Mouse (Mus musculus) kidney, adult 2 months (tissue): ENCODE data around the gene Irf2. TPM values are rescaled to one million over a fixed set of nuclear protein-coding genes. Genes with fewer than 3 reads are reported as not detected.

ENCODE experiments used
- DNase-seq: peaks from one replicate; pipeline ENCODE4 v3.0.0; 2021
- H3K27ac ChIP-seq: fragments of 200-500 bp; 2 replicates; pipeline ENCODE4 v1.5.1; 2012; ENCODE audit warnings: low read depth, low read length, control low read depth, inconsistent platforms; ENCODE audit not compliant: insufficient read depth
- H3K27me3 ChIP-seq: fragments of 200-500 bp; replicated peaks from 2 replicates; pipeline ENCODE4 v1.6.1; 2012; ENCODE audit warnings: mild to moderate bottlenecking, moderate library complexity, low read length, inconsistent platforms; ENCODE audit not compliant: control insufficient read depth, insufficient read depth
- H3K36me3 ChIP-seq: fragments of 200-500 bp; 2 replicates; pipeline ENCODE4 v1.6.1; 2012; ENCODE audit warnings: mild to moderate bottlenecking, moderate library complexity, low read length, inconsistent platforms; ENCODE audit not compliant: control insufficient read depth, insufficient read depth
- H3K4me1 ChIP-seq: fragments of 200-500 bp; 2 replicates; pipeline ENCODE4 v1.6.1; 2011; ENCODE audit warnings: low read length; ENCODE audit not compliant: control insufficient read depth, insufficient read depth
- H3K4me3 ChIP-seq: fragments of 200-500 bp; 2 replicates; pipeline ENCODE4 v1.5.1; 2011; ENCODE audit warnings: mild to moderate bottlenecking, low read depth, low read length, control low read depth; ENCODE audit not compliant: insufficient read depth
- CTCF ChIP-seq: fragments of 200-500 bp; conservative IDR thresholded peaks from 2 replicates; pipeline ENCODE4 v1.5.1; 2011; ENCODE audit warnings: low read depth, mild to moderate bottlenecking, control low read depth, low read length, moderate library complexity, mixed read lengths; ENCODE audit not compliant: insufficient read depth, insufficient read length
- POLR2A ChIP-seq: fragments of 200-500 bp; IDR thresholded peaks from one replicate; pipeline ENCODE4 v1.6.1; 2011; ENCODE audit warnings: low read depth, low read length, control low read depth
- WGBS: fragments of 180-500 bp; shearing (Covaris S2); methylation state at CpG from one replicate; pipeline ENCODE4 v1.1.7; 2018; 5-methylcytosine and 5-hydroxymethylcytosine counted together
- polyA plus RNA-seq: library from polyadenylated mRNA; depleted of rRNA; stranded (reverse); fragments of >200 nt; gene quantifications from 2 replicates; pipeline ENCODE4 v1.2.3, GENCODE M21; 2012

Gene Irf2
- polyA plus RNA-seq, 1 experiment, result 12.6 TPM

DNA sequence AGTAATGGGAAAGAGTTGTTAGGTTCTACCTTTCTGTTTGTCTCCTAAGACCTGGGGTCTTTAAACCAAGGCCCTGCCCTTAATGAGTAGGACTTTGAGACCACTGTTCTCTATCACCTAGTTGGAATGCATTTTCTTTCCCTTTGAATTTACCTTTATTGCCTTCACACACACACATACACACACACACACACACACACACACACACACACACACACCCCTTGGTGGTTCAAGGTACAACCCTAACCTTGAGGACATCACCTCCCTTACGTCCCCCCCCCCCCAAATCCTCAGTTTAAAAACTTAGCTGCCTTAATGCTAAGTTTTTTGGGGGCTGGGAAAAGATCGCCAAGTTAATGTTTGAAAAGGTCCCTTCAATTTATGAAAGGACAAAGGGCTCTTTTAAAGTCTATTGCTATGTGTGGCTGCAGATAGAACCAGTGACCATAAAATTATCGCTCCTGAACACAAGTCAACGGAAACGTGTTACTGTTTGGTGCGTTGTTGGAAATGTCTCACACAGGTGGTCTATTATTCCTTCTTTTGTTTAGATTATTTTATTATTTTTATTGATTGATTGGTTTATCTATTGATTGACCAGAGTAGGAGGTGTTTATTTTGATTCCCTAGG is 108.6 kb downstream of the Irf2 start:
- no peak for TF ChIP-seq CTCF
- no peak for TF ChIP-seq POLR2A
- H3K36me3 ChIP-seq, result peaks cover 4% of the 10 kb centered on the region; the same call in 1 of the 2 replicates
- H3K4me1 ChIP-seq, result peaks cover 39% of the 10 kb centered on the region
- WGBS, result 48% methylated on average over 6 of the region's 6 CpGs
- no peak overlapping the region for H3K4me3 ChIP-seq
- no peak for DNase-seq
- no peaks in the 10 kb centered on the region for H3K27me3 ChIP-seq
- H3K27ac ChIP-seq, result no peak overlapping the region

DNA sequence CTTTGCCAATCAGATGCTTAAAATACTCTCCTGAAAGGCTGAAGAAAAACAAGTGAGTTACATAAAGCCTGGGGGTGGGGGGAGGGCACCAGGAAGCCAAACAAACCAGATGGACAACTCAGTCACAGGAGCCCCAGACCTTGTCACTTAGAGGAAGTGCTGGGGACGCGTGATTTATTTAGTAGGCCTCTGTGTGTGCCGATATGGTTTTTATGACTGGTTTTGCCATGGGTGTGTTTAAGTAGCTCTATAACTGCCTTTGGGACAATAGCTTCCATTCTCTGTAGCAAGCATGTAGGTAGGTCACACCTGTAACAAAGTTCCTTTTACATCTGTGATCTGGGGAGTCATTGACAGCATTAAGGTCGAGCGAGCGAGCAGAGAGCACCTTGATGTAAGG is 109.4 kb downstream of the Irf2 start:
- no peak for TF ChIP-seq CTCF
- no peak for TF ChIP-seq POLR2A
- no peak for DNase-seq
- no peaks in the 10 kb centered on the region for H3K27me3 ChIP-seq
- no peak overlapping the region for H3K4me3 ChIP-seq
- peaks cover 4% of the 10 kb centered on the region; the same call in 1 of the 2 replicates for H3K36me3 ChIP-seq
- H3K27ac ChIP-seq, result peak overlapping the region; percentile 71
- WGBS, result 63% methylated on average over 6 of the region's 6 CpGs
- peaks cover 33% of the 10 kb centered on the region for H3K4me1 ChIP-seq

DNA sequence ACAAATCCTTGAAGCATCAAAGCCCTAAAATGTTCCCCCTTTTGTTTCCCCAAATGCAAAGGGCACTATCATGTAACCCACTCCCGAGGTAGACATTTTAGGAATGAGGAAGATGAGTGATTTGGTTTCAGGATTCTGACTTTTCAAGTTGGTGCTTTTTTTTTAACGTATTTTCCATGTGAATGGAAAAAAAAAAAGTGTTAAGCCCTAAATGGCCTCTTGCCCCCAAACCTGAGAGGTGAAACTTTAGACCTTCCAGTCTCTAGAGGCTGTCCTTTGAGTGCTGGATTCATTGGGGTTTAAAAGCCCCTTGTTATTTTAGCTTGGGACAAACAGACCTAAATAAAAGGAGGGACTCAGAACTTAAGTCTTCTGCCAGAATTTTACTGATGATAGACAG is 109.9 kb downstream of the Irf2 start:
- 47% methylated on average over 2 of the region's 2 CpGs for WGBS

DNA sequence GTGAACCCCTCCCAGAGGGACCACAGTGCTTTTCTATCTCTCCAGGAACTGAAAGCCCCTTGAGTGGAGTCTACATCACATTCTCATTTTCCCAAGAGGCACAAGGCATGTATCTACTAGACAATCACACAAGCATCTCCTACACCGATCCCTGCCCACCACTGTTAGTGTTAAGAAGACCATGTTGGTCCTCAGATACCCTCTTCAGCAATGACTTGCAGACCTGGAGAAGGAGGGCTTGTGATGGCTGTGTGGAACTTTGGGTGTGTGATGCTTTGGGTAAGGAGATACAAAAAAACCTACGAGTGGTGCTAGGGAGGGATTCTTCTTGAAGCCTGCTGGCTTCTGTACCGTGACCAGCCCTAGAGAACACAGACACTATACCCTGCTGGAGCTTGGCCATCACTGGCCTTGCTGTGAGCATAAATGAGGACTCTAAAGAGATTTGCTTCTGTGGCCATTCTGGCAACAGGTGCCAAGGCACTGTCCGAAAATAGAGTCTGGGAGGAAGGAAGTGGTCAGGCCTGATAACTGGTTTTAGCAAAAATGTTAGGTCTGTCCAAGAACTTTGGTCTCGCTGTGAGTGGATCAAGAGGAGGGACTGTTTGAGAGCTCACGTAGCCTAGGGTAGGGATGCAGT is 110.8 kb downstream of the Irf2 start:
- Histone ChIP-seq H3K36me3 (peaks cover 4% of the 10 kb centered on the region; the same call in 1 of the 2 replicates), H3K27me3 (no peaks in the 10 kb centered on the region), H3K4me1 (peaks cover 22% of the 10 kb centered on the region), H3K27ac (no peak overlapping the region), H3K4me3 (no peak overlapping the region)
- DNase-seq, result peak; percentile 58
- 68% methylated on average over 6 of the region's 6 CpGs for WGBS
- TF ChIP-seq POLR2A (no peak), CTCF (no peak)

More for the DNA sequence above, 109.9 kb downstream of the Irf2 start:
- DNase-seq, result no peak
- Histone ChIP-seq H3K4me1 (peaks cover 28% of the 10 kb centered on the region), H3K4me3 (no peak overlapping the region), H3K36me3 (peaks cover 4% of the 10 kb centered on the region; the same call in 1 of the 2 replicates), H3K27ac (no peak overlapping the region), H3K27me3 (no peaks in the 10 kb centered on the region)
- TF ChIP-seq CTCF, result no peak
- no peak for TF ChIP-seq POLR2A

DNA sequence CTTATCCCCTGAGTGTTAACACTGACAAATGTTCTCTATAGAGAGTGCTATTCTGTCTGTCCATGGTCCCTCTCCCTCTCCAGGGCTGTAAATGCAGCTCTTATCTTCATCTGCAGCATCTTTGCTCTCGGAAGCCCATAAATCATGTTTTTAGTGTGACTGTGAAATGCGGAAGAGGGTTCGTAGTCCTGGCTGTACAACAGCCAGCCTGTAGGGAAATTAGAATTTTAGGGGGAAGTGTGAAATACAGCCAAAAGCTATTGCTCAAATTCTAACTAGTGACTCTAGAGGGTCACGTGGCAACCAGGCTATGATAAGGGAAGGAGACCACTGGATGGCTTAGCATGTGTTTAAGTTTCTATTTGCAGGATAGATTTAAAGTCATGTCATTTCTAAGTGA is 112.0 kb downstream of the Irf2 start:
- Histone ChIP-seq H3K4me3 (no peak overlapping the region), H3K4me1 (peaks cover 16% of the 10 kb centered on the region), H3K27me3 (no peaks in the 10 kb centered on the region), H3K36me3 (no peaks in the 10 kb centered on the region), H3K27ac (peak overlapping the region; percentile 33; the same call in 1 of the 2 replicates)
- WGBS, result 56% methylated on average over 4 of the region's 4 CpGs
- TF ChIP-seq POLR2A, result no peak
- TF ChIP-seq CTCF, result no peak
- peak; percentile 77 for DNase-seq

DNA sequence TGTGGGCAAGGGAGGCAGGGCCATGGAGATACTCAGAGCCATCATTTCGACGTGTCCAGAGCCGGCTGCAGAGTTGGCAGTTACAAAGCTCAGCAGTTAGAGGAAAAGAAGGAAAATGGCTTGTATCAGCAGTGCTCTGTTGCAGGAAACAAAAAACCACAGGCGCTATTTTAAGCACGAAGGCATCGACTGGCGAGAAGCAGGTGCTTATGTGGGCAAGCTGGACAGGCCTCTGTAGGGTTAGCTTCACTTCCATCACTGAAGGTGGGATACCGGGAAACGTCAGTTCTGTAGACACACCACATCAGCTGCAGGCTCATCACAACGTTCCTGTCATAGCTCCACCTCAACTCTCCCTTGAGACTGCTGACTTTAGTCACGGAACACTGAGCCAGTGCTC is 112.8 kb downstream of the Irf2 start:
- 39% methylated on average over 11 of the region's 11 CpGs for WGBS
- Histone ChIP-seq H3K36me3 (no peaks in the 10 kb centered on the region), H3K4me3 (no peak overlapping the region), H3K27me3 (no peaks in the 10 kb centered on the region), H3K4me1 (peaks cover 16% of the 10 kb centered on the region), H3K27ac (no peak overlapping the region)
- TF ChIP-seq CTCF (no peak), POLR2A (no peak)
- DNase-seq, result no peak

DNA sequence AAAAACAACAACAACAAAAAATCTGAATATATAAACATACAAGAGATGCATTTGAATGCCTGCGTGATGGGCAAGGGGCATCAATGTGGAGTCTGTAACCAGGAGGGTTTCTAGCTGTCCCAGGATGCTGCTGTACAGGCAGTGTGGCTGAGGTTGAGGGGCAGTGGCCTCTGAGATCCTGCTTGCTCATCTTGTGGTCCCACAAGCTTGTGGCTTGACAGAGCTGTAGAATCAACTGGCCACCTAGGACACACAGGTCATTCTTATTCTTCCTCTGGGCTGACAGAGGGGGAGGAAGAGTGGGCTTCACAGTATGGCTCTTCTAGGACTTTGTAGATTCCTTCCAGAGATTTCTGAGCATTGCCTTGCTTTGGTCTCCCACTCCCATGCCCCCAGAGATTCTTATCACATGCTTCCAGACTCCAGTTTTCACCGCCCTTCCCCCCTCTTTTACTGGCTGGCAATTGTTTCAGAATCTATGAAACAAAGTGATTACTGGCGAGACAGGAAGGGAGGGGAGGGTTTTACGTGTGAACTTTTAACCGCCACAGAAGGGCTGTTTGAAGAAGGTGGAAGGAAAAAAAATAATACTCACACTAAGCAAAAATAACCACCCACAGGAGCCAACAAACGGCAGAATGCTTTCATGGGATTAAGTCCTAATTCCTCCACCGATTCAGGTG is 119.8 kb downstream of the Irf2 start:
- H3K27me3 ChIP-seq, result no peaks in the 10 kb centered on the region
- 50% methylated on average over 7 of the region's 7 CpGs for WGBS
- H3K27ac ChIP-seq, result no peak overlapping the region
- DNase-seq, result peak; percentile 41
- no peaks in the 10 kb centered on the region for H3K36me3 ChIP-seq
- H3K4me3 ChIP-seq, result no peak overlapping the region
- no peaks in the 10 kb centered on the region for H3K4me1 ChIP-seq
- TF ChIP-seq POLR2A (no peak), CTCF (no peak)
